Mouse (Mus musculus) cerebellum, adult (tissue): ENCODE measurements at regions not wholly inside any gene's neighbourhood (a gene's known extent, or its start where the extent isn't known, plus 50 kb on each side); places are given as distances from the start of the nearest gene placed in this dataset.

Source experiments
- ATAC-seq: cut with Nextera tagmentation; 2 replicates; pipeline ENCODE4 v1.9.2; 2017; ENCODE audit warnings: mild to moderate bottlenecking, moderate library complexity, mixed read lengths; ENCODE audit not compliant: insufficient number of reproducible peaks, low FRiP score, low TSS enrichment

DNA sequence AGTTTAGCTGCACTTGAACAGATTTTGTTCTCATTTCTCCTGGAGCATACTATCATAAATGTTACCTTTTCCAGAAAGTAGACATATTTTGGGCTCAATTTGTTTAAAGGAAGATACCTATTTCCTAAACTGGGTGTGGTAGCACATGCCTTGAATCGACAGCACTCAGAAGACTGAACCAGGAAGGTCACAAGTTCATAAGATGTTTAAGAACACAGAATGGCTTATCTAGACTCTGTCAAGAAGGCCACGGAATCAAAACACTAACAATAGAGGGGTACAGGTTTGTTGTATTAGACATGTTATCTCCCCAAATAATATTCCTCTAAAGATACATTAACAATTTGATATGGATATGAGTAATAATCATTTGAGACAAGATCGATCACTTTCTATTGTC is 64.4 kb upstream of the Atp2b1 start:
- ATAC-seq = no peak

DNA sequence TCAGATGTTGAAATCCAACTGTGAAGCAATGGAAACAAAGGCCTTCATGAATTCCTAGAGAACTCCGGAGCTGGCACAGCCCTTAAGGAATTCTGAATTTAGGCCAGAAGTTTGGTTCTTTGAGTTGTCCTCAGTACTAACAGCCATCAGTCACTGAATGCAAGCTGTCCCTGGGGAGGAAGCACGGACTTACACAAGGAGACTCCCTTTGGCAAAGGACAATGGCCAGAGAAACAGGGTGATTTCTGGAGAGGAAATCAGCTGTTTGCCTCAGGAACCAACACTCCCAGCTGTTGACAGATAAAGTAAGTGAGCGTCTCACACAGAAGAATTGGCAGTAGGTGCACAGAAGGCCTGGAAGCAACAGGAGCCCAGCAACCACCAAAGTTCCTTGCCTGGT is 56.8 kb upstream of the Atp2b1 start:
- no peak; the same call in 1 of the 2 replicates for ATAC-seq

DNA sequence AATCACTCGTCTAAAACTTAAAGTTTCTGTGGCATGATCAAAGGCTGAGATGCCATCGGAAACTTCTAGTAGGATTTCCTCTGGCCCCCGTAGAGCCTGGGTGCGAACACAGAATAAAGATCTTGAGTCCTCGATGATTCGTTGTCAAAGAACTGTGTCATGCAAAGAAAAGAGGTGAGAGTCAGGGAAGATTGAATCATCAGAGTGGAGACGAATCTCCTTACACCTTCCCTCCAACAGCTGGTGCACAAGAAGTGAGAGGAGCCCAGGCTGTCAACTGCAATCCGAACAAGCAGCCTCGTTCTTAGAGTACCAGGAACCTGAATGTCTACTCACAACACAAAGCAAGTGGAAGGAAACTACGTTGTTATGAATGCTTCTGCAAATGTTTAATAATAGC is 52.7 kb upstream of the Atp2b1 start:
- ATAC-seq = no peak

DNA sequence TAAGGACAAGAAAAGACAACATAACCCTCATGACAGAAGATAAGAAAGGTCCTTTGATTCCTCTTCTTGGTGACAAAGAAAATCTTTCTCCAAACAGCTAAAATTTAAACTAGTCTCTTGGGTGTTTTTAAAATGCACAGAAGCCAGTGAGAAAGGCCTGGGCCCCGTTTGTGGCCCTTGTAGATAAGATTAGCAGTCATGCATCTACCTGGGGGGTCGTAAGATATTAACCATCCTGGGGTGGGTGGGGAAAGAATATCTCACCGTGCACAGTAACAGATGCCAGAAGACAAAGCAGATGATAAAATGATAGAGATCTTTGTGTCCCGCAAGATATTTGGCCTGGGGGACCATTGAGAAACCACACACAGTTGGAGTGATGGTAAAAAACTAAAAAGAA is 51.5 kb upstream of the Atp2b1 start:
- ATAC-seq = no peak

DNA sequence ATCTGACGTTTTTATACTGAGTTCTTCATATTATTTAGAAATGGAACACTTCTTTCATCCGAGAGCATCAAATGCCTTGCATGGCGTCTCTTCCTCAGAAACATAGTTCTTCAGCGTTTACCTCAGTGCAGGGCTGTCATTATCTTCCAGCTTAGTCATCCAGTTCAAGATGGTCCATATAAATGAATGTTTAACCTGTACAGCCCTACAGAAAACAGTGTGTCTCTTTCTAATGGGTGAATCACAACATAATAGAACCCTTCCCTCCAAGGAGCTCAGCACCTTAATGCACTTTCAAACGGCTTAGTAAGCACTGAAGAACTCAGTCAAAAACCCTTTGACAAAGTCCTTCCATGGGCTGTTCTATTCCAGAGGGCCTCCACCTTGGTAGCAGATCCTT is 49.8 kb upstream of the Atp2b1 start:
- no peak for ATAC-seq
